ENCODE assay signal across 20 mouse cellular contexts in the genomic region with DNA sequence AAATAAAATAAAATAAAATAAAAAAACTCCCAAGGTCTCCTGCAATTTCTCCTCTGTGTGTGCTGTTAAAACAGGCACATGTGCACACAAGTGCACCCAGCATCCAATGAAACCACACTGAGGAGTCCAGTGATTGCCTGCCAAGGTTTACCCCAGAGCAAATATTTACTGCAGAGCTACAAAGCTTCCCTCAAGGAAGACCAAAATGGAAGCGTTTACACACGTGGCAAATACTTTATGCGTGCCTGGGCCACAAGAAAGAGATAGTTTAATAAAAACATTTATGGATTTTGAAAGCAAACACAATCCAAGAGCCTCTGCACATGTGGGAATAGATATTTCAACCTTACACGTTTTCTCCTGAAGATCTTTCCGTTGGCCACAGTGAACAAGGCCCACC.
DNase-seq lines count a peak whose midpoint lies in the region; ATAC-seq and TF ChIP-seq lines count a peak whose summit lies in the region.
"Had no signal": no experiment of that assay in that cellular context is flagged by ENCODE, and none has a peak within 500 bp of the region (broad histone marks: within the 10 kb centered on the region; RNA-seq: fewer than 3 reads in every experiment).

No protein-coding gene starts in this region.

- no peaks in the 10 kb centered on the region for H3K27me3 ChIP-seq in heart, embryonic 13.5 days (replicated peaks)
- 0 out of 2 replicates have a peak, but pooled peaks cover 6% of the 10 kb centered on the region for H3K27me3 ChIP-seq in midbrain, embryonic 11.5 days (ENCODE audit: control insufficient read depth, insufficient read depth, low read length)
- peaks cover 11% of the 10 kb centered on the region for H3K27me3 ChIP-seq in midbrain, embryonic 13.5 days
- H3K27me3 ChIP-seq in limb, embryonic 13.5 days: 0 out of 2 replicates have a peak, but pooled peaks cover 9% of the 10 kb centered on the region
- peaks cover 7% of the 10 kb centered on the region for H3K27me3 ChIP-seq in forebrain, embryonic 16.5 days (replicated peaks; ENCODE audit: control insufficient read depth, insufficient read depth, low read length)
- H3K27me3 ChIP-seq: CH12.LX; heart, embryonic 12.5 days; neural tube, embryonic 12.5 days had no signal

- no peak for TF ChIP-seq CTCF in gastrocnemius, adult 2 months (IDR thresholded peaks at IDR 0.05)

- no peak overlapping the region for H3K4me2 ChIP-seq in heart, embryonic 13.5 days
- no peak overlapping the region for H3K4me2 ChIP-seq in midbrain, embryonic 11.5 days
- no peak overlapping the region for H3K4me2 ChIP-seq in midbrain, embryonic 13.5 days (replicated peaks)
- H3K4me2 ChIP-seq in limb, embryonic 13.5 days (replicated peaks): no peak overlapping the region
- H3K4me2 ChIP-seq in forebrain, embryonic 16.5 days (ENCODE audit: low read length): no peak overlapping the region
- H3K4me2 ChIP-seq: forebrain, embryonic 12.5 days; heart, embryonic 12.5 days; neural tube, embryonic 12.5 days had no signal

- peak overlapping the region; percentile 95 for H3K27ac ChIP-seq in heart, embryonic 13.5 days (replicated peaks)
- no peak overlapping the region for H3K27ac ChIP-seq in midbrain, embryonic 11.5 days (ENCODE audit: low read depth, low read length)
- no peak overlapping the region for H3K27ac ChIP-seq in midbrain, embryonic 13.5 days
- H3K27ac ChIP-seq in limb, embryonic 13.5 days: 0 out of 2 replicates have a peak overlapping the region, but pooled peaks have one; percentile 16
- H3K27ac ChIP-seq in gastrocnemius, adult 2 months: no peak overlapping the region
- no peak overlapping the region for H3K27ac ChIP-seq in forebrain, embryonic 16.5 days (ENCODE audit: low read length)
- H3K27ac ChIP-seq: kidney, postnatal 0 days; layer of hippocampus, adult 2 months; left cerebral cortex, adult 2 months; neural tube, embryonic 12.5 days had no signal

- H3K4me1 ChIP-seq in heart, embryonic 13.5 days: peaks cover 56% of the 10 kb centered on the region
- peaks cover 17% of the 10 kb centered on the region for H3K4me1 ChIP-seq in midbrain, embryonic 11.5 days (ENCODE audit: control insufficient read depth, insufficient read depth, low read length)
- H3K4me1 ChIP-seq in midbrain, embryonic 13.5 days (replicated peaks): peaks cover 32% of the 10 kb centered on the region
- H3K4me1 ChIP-seq in limb, embryonic 13.5 days: peaks cover 50% of the 10 kb centered on the region
- peaks cover 12% of the 10 kb centered on the region for H3K4me1 ChIP-seq in forebrain, embryonic 16.5 days (replicated peaks; ENCODE audit: control insufficient read depth, insufficient read depth, low read length)

- WGBS in heart, embryonic 13.5 days: 76% methylated on average over 5 of the region's 5 CpGs
- 87% methylated on average over 5 of the region's 5 CpGs for WGBS in midbrain, embryonic 11.5 days
- 75% methylated on average over 5 of the region's 5 CpGs for WGBS in midbrain, embryonic 13.5 days
- 42% methylated on average over 5 of the region's 5 CpGs for WGBS in limb, embryonic 13.5 days
- WGBS in forebrain, embryonic 16.5 days: 78% methylated on average over 5 of the region's 5 CpGs

- no peak overlapping the region for H3K4me3 ChIP-seq in heart, embryonic 13.5 days
- no peak overlapping the region for H3K4me3 ChIP-seq in midbrain, embryonic 11.5 days (ENCODE audit: low read depth, low read length)
- no peak overlapping the region for H3K4me3 ChIP-seq in midbrain, embryonic 13.5 days (replicated peaks)
- no peak overlapping the region for H3K4me3 ChIP-seq in limb, embryonic 13.5 days
- H3K4me3 ChIP-seq in gastrocnemius, adult 2 months: no peak overlapping the region
- H3K4me3 ChIP-seq in forebrain, embryonic 16.5 days (replicated peaks; ENCODE audit: low read length): no peak overlapping the region
- H3K4me3 ChIP-seq: forebrain, embryonic 12.5 days; heart, embryonic 12.5 days; layer of hippocampus, adult 2 months; left cerebral cortex, adult 2 months; neural tube, embryonic 12.5 days had no signal

- H3K36me3 ChIP-seq in heart, embryonic 13.5 days: no peaks in the 10 kb centered on the region
- H3K36me3 ChIP-seq in midbrain, embryonic 11.5 days (ENCODE audit: control insufficient read depth, insufficient read depth, low read length): no peaks in the 10 kb centered on the region
- no peaks in the 10 kb centered on the region for H3K36me3 ChIP-seq in midbrain, embryonic 13.5 days
- no peaks in the 10 kb centered on the region for H3K36me3 ChIP-seq in limb, embryonic 13.5 days
- no peaks in the 10 kb centered on the region for H3K36me3 ChIP-seq in forebrain, embryonic 16.5 days (ENCODE audit: control insufficient read depth, insufficient read depth)
- H3K36me3 ChIP-seq: forebrain, embryonic 12.5 days; heart, embryonic 12.5 days; neural tube, embryonic 12.5 days had no signal

- intact Hi-C loops in heart, postnatal 10 days (cut with DNase I): loop anchor here (5.0 to 10.0 kb wide), 3 partner anchors 130 to 192 kb away; no protein-coding TSS in a partner anchor
- intact Hi-C loops in gastrocnemius, adult 2 months (cut with DNase I): no loop called here

- H3K9ac ChIP-seq in heart, embryonic 13.5 days: no peak overlapping the region
- no peak overlapping the region for H3K9ac ChIP-seq in midbrain, embryonic 11.5 days (ENCODE audit: low read length)
- no peak overlapping the region for H3K9ac ChIP-seq in midbrain, embryonic 13.5 days (replicated peaks)
- no peak overlapping the region for H3K9ac ChIP-seq in limb, embryonic 13.5 days
- no peak overlapping the region for H3K9ac ChIP-seq in forebrain, embryonic 16.5 days (replicated peaks; ENCODE audit: low read depth, low read length)
- H3K9ac ChIP-seq: forebrain, embryonic 12.5 days; heart, embryonic 12.5 days; neural tube, embryonic 12.5 days had no signal

- DNase-seq in heart, postnatal 10 days: no peak
- peak; percentile 83 for DNase-seq in midbrain, embryonic 11.5 days (ENCODE audit: low spot score, missing footprints)
- no peak for DNase-seq in gastrocnemius, adult 2 months
- no peak for DNase-seq in embryo, embryonic 10.5 days (ENCODE audit: low spot score)
- DNase-seq: adrenal gland, adult 2 months; cerebellum, postnatal 36 days; gastrocnemius, postnatal 36 days; liver; lung, adult 2 months had no signal

- ATAC-seq in heart, embryonic 13.5 days (ENCODE audit: extremely low read depth, insufficient number of reproducible peaks, low FRiP score, low TSS enrichment): no peak
- ATAC-seq in midbrain, embryonic 11.5 days (ENCODE audit: low FRiP score): no peak
- ATAC-seq in midbrain, embryonic 13.5 days: no peak
- ATAC-seq in limb, embryonic 13.5 days (ENCODE audit: low FRiP score, low read depth): no peak
- no peak for ATAC-seq in forebrain, embryonic 16.5 days

- no peaks in the 10 kb centered on the region for H3K9me3 ChIP-seq in heart, embryonic 13.5 days
- H3K9me3 ChIP-seq in midbrain, embryonic 11.5 days (ENCODE audit: control insufficient read depth, low read length): no peaks in the 10 kb centered on the region
- no peaks in the 10 kb centered on the region for H3K9me3 ChIP-seq in midbrain, embryonic 13.5 days
- no peaks in the 10 kb centered on the region for H3K9me3 ChIP-seq in limb, embryonic 13.5 days
- no peaks in the 10 kb centered on the region; the same call in 1 of the 2 replicates for H3K9me3 ChIP-seq in forebrain, embryonic 16.5 days (ENCODE audit: control insufficient read depth, low read length)
- H3K9me3 ChIP-seq: forebrain, embryonic 12.5 days; heart, embryonic 12.5 days; neural tube, embryonic 12.5 days had no signal

Comparison
In these comparisons a context has a peak if more than half of its experiments do, and no peak if none do; other contexts are left out.
1. H3K27ac ChIP-seq: peak in heart, embryonic 13.5 days (single experiment) and limb, embryonic 13.5 days (single experiment); none in midbrain, embryonic 11.5 days (single experiment), midbrain, embryonic 13.5 days (single experiment), gastrocnemius, adult 2 months (single experiment) and forebrain, embryonic 16.5 days (single experiment).